Mouse (Mus musculus): ENCODE measurements at regions not wholly inside any gene's neighbourhood (a gene's known extent, or its start where the extent isn't known, plus 50 kb on each side); places are given as distances from the start of the nearest gene placed in this dataset.

GRCm38 (mm10) chr13:107113949-107114690 is 92.2 kb upstream of the Kif2a start:
- peak; percentile 92 for DNase-seq (ENCODE audit: low read depth, low spot score)
- Histone ChIP-seq H3K27ac (ENCODE audit: control insufficient read depth, low read depth, low read length) (no peak overlapping the region), H3K27me3 (ENCODE audit: control insufficient read depth in 1 of 2, insufficient read depth in 2 of 2, low read length in 2 of 2) (no peaks in the 10 kb centered on the region; a peak in 2 of 4 replicates), H3K9me3 (replicated peaks; ENCODE audit: insufficient read depth, low read length) (no peaks in the 10 kb centered on the region), H3K9ac (ENCODE audit: control insufficient read depth, low read depth, low read length, poor library complexity, severe bottlenecking) (no peak overlapping the region), H3K36me3 (ENCODE audit: control insufficient read depth in 1 of 2, insufficient read depth in 2 of 2, low read length in 2 of 2) (no peaks in the 10 kb centered on the region), H3K4me3 (ENCODE audit: control insufficient read depth in 1 of 2, insufficient read depth in 1 of 2, low read depth in 2 of 2, low read length in 2 of 2) (no peak overlapping the region), H3K4me1 (ENCODE audit: control insufficient read depth in 1 of 2, insufficient read depth in 2 of 2, low read length in 2 of 2) (0 out of 4 replicates have a peak, but pooled peaks cover 0 to 4% of the 10 kb centered on the region in 2 experiments), H3K79me2 (ENCODE audit: control insufficient read depth, insufficient read depth, low read length, poor library complexity) (no peaks in the 10 kb centered on the region)
- TF ChIP-seq USF2 (IDR thresholded peaks at IDR 0.05; ENCODE audit: borderline replicate concordance in 1 of 2, insufficient read depth in 1 of 2, low read depth in 1 of 2, low read length in 2 of 2) (no peak), ZC3H11A (IDR thresholded peaks at IDR 0.05; ENCODE audit: low read depth, low read length) (peak; percentile 77), MEF2A (IDR thresholded peaks at IDR 0.05; ENCODE audit: extremely low read depth, insufficient replicate concordance, low read depth, low read length, poor library complexity, severe bottlenecking) (no peak), E2F4 (IDR thresholded peaks at IDR 0.05; ENCODE audit: borderline replicate concordance, low read depth, low read length) (no peak), SIN3A (IDR thresholded peaks at IDR 0.05; ENCODE audit: low read length) (no peak; the same call in 1 of the 2 replicates), MAX (IDR thresholded peaks at IDR 0.05; ENCODE audit: low read length) (no peak), MYC (IDR thresholded peaks at IDR 0.05; ENCODE audit: low read depth, low read length) (0 out of 2 replicates have a peak, but pooled peaks have one; percentile 8), SMC3 (IDR thresholded peaks at IDR 0.05; ENCODE audit: low read depth, low read length) (peak; percentile 79), RAD21 (IDR thresholded peaks at IDR 0.05; ENCODE audit: low read depth, low read length) (peak; percentile 92), UBTF (IDR thresholded peaks at IDR 0.05; ENCODE audit: borderline replicate concordance, insufficient read depth, low read depth, low read length) (no peak), CTCF (IDR thresholded peaks at IDR 0.05 in 2 of 3, conservative IDR thresholded peaks at IDR 0.05 in 1 of 3; ENCODE audit: control insufficient read depth in 1 of 3, insufficient read depth in 1 of 3, low read depth in 2 of 3, low read length in 3 of 3, poor library complexity in 1 of 3, severe bottlenecking in 1 of 3) (peak; percentile 72 to 97 (median 89))

- H3K36me3 ChIP-seq (ENCODE audit: control insufficient read depth in 1 of 2, insufficient read depth in 2 of 2, low read length in 2 of 2) = no peaks in the 10 kb centered on the region
- no peak overlapping the region for H3K4me3 ChIP-seq (ENCODE audit: control insufficient read depth in 1 of 2, insufficient read depth in 1 of 2, low read depth in 2 of 2, low read length in 2 of 2)
- H3K27me3 ChIP-seq (ENCODE audit: control insufficient read depth in 1 of 2, insufficient read depth in 2 of 2, low read length in 2 of 2) = no peaks in the 10 kb centered on the region; a peak in 2 of 4 replicates
- no peaks in the 10 kb centered on the region for H3K9me3 ChIP-seq (replicated peaks; ENCODE audit: insufficient read depth, low read length)
- TF ChIP-seq NELFE (IDR thresholded peaks at IDR 0.05; ENCODE audit: low read depth, low read length) = no peak
- TF ChIP-seq POLR2AphosphoS5 (IDR thresholded peaks at IDR 0.05; ENCODE audit: borderline replicate concordance, low read depth, low read length) = no peak
- no peak for TF ChIP-seq MXI1 (IDR thresholded peaks at IDR 0.05; ENCODE audit: low read depth, low read length)
- no peak for TF ChIP-seq BHLHE40 (IDR thresholded peaks at IDR 0.05; ENCODE audit: borderline replicate concordance, low read depth, low read length)
- TF ChIP-seq GATA1 (IDR thresholded peaks at IDR 0.05; ENCODE audit: low read depth, low read length) = no peak
- no peak for TF ChIP-seq UBTF (IDR thresholded peaks at IDR 0.05; ENCODE audit: borderline replicate concordance, insufficient read depth, low read depth, low read length)
- H3K79me2 ChIP-seq (ENCODE audit: control insufficient read depth, insufficient read depth, low read length, poor library complexity) = no peaks in the 10 kb centered on the region
- H3K4me1 ChIP-seq (ENCODE audit: control insufficient read depth in 1 of 2, insufficient read depth in 2 of 2, low read length in 2 of 2) = no peaks in the 10 kb centered on the region
- DNase-seq (ENCODE audit: low read depth, low spot score) = no peak
- H3K27ac ChIP-seq (ENCODE audit: control insufficient read depth, low read depth, low read length) = no peak overlapping the region
- no peak overlapping the region for H3K9ac ChIP-seq (ENCODE audit: control insufficient read depth, low read depth, low read length, poor library complexity, severe bottlenecking)
Observed at GRCm38 (mm10) chr13:107108045-107108444, 86.1 kb upstream of the Kif2a start.
